Mouse (Mus musculus): ENCODE data around the gene Vsir. TPM values are rescaled to one million over a fixed set of nuclear protein-coding genes. Genes with fewer than 3 reads are reported as not detected.

The Vsir gene
- polyA plus RNA-seq, 1 experiment from 2014 or later: 0.96 TPM

- Histone ChIP-seq H3K4me1 (replicated peaks; ENCODE audit: control insufficient read depth, insufficient read depth, low read length) (no peaks in the 10 kb centered on the region), H3K36me3 (ENCODE audit: control insufficient read depth, insufficient read depth, low read length) (no peaks in the 10 kb centered on the region), H3K27ac (ENCODE audit: low read depth, low read length) (no peak overlapping the region), H3K4me2 (ENCODE audit: low read depth, low read length, severe bottlenecking) (no peak overlapping the region), H3K27me3 (ENCODE audit: control insufficient read depth, insufficient read depth, low read length) (no peaks in the 10 kb centered on the region), H3K4me3 (ENCODE audit: low read depth, low read length) (no peak overlapping the region), H3K9me3 (ENCODE audit: control insufficient read depth, low read length) (no peaks in the 10 kb centered on the region), H3K9ac (ENCODE audit: low read length) (no peak overlapping the region)
- DNase-seq (ENCODE audit: low spot score) (no peak), ATAC-seq (replicated peaks; ENCODE audit: low FRiP score) (no peak)
- WGBS: 88% methylated on average over 2 of the region's 2 CpGs
Observed at GRCm38 (mm10) chr10:60388332-60388731, 41.7 kb downstream of the Vsir start.

GRCm38 (mm10) chr10:60389447-60389865 lies 42.8 kb downstream of the Vsir start:
- no peak for DNase-seq (ENCODE audit: low spot score)
- H3K4me1 ChIP-seq (replicated peaks; ENCODE audit: control insufficient read depth, insufficient read depth, low read length): no peaks in the 10 kb centered on the region
- H3K27me3 ChIP-seq (ENCODE audit: control insufficient read depth, insufficient read depth, low read length): no peaks in the 10 kb centered on the region
- no peaks in the 10 kb centered on the region for H3K36me3 ChIP-seq (ENCODE audit: control insufficient read depth, insufficient read depth, low read length)
- no peak overlapping the region for H3K4me3 ChIP-seq (ENCODE audit: low read depth, low read length)
- no peak for ATAC-seq (replicated peaks; ENCODE audit: low FRiP score)
- no peaks in the 10 kb centered on the region for H3K9me3 ChIP-seq (ENCODE audit: control insufficient read depth, low read length)
- H3K4me2 ChIP-seq (ENCODE audit: low read depth, low read length, severe bottlenecking): no peak overlapping the region
- H3K27ac ChIP-seq (ENCODE audit: low read depth, low read length): no peak overlapping the region
- H3K9ac ChIP-seq (ENCODE audit: low read length): no peak overlapping the region
- WGBS: 69% methylated on average over 9 of the region's 9 CpGs

GRCm38 (mm10) chr10:60390177-60390903 lies 43.7 kb downstream of the Vsir start:
- DNase-seq (ENCODE audit: low spot score) (no peak), ATAC-seq (replicated peaks; ENCODE audit: low FRiP score) (no peak)
- Histone ChIP-seq H3K9me3 (ENCODE audit: control insufficient read depth, low read length) (no peaks in the 10 kb centered on the region), H3K4me3 (ENCODE audit: low read depth, low read length) (no peak overlapping the region), H3K27me3 (ENCODE audit: control insufficient read depth, insufficient read depth, low read length) (no peaks in the 10 kb centered on the region), H3K4me1 (replicated peaks; ENCODE audit: control insufficient read depth, insufficient read depth, low read length) (no peaks in the 10 kb centered on the region), H3K36me3 (ENCODE audit: control insufficient read depth, insufficient read depth, low read length) (no peaks in the 10 kb centered on the region), H3K27ac (ENCODE audit: low read depth, low read length) (no peak overlapping the region), H3K4me2 (ENCODE audit: low read depth, low read length, severe bottlenecking) (no peak overlapping the region), H3K9ac (ENCODE audit: low read length) (no peak overlapping the region)
- WGBS: 36% methylated on average over 6 of the region's 6 CpGs

- no peaks in the 10 kb centered on the region for H3K9me3 ChIP-seq (ENCODE audit: control insufficient read depth, low read length)
- H3K4me2 ChIP-seq (ENCODE audit: low read depth, low read length, severe bottlenecking): no peak overlapping the region
- H3K4me1 ChIP-seq (replicated peaks; ENCODE audit: control insufficient read depth, insufficient read depth, low read length): no peaks in the 10 kb centered on the region
- H3K4me3 ChIP-seq (ENCODE audit: low read depth, low read length): no peak overlapping the region
- no peak overlapping the region for H3K9ac ChIP-seq (ENCODE audit: low read length)
- no peaks in the 10 kb centered on the region for H3K36me3 ChIP-seq (ENCODE audit: control insufficient read depth, insufficient read depth, low read length)
- WGBS: 67% methylated on average over 5 of the region's 5 CpGs
- H3K27me3 ChIP-seq (ENCODE audit: control insufficient read depth, insufficient read depth, low read length): no peaks in the 10 kb centered on the region
- no peak overlapping the region for H3K27ac ChIP-seq (ENCODE audit: low read depth, low read length)
- ATAC-seq (replicated peaks; ENCODE audit: low FRiP score): no peak
- no peak for DNase-seq (ENCODE audit: low spot score)
Observed at GRCm38 (mm10) chr10:60390904-60391420, 44.3 kb downstream of the Vsir start.

GRCm38 (mm10) chr10:60391661-60392060 lies 45.0 kb downstream of the Vsir start:
- Histone ChIP-seq H3K4me3 (ENCODE audit: low read depth, low read length) (no peak overlapping the region), H3K4me1 (replicated peaks; ENCODE audit: control insufficient read depth, insufficient read depth, low read length) (no peaks in the 10 kb centered on the region), H3K9ac (ENCODE audit: low read length) (no peak overlapping the region), H3K36me3 (ENCODE audit: control insufficient read depth, insufficient read depth, low read length) (no peaks in the 10 kb centered on the region), H3K9me3 (ENCODE audit: control insufficient read depth, low read length) (no peaks in the 10 kb centered on the region), H3K4me2 (ENCODE audit: low read depth, low read length, severe bottlenecking) (no peak overlapping the region), H3K27ac (ENCODE audit: low read depth, low read length) (no peak overlapping the region), H3K27me3 (ENCODE audit: control insufficient read depth, insufficient read depth, low read length) (no peaks in the 10 kb centered on the region)
- WGBS: 91% methylated on average over 9 of the region's 9 CpGs
- DNase-seq (ENCODE audit: low spot score) (no peak), ATAC-seq (replicated peaks; ENCODE audit: low FRiP score) (no peak)

GRCm38 (mm10) chr10:60394936-60395335 lies 48.3 kb downstream of the Vsir start:
- Histone ChIP-seq H3K9me3 (ENCODE audit: control insufficient read depth, low read length) (no peaks in the 10 kb centered on the region), H3K27me3 (ENCODE audit: control insufficient read depth, insufficient read depth, low read length) (no peaks in the 10 kb centered on the region), H3K9ac (ENCODE audit: low read length) (no peak overlapping the region), H3K4me3 (ENCODE audit: low read depth, low read length) (no peak overlapping the region), H3K4me1 (replicated peaks; ENCODE audit: control insufficient read depth, insufficient read depth, low read length) (no peaks in the 10 kb centered on the region), H3K4me2 (ENCODE audit: low read depth, low read length, severe bottlenecking) (no peak overlapping the region), H3K36me3 (ENCODE audit: control insufficient read depth, insufficient read depth, low read length) (no peaks in the 10 kb centered on the region), H3K27ac (ENCODE audit: low read depth, low read length) (no peak overlapping the region)
- WGBS: 88% methylated on average over 7 of the region's 7 CpGs
- ATAC-seq (replicated peaks; ENCODE audit: low FRiP score): no peak
- no peak for DNase-seq (ENCODE audit: low spot score)

- DNase-seq (ENCODE audit: low spot score): no peak
- Histone ChIP-seq H3K4me3 (ENCODE audit: low read depth, low read length) (no peak overlapping the region), H3K4me1 (replicated peaks; ENCODE audit: control insufficient read depth, insufficient read depth, low read length) (no peaks in the 10 kb centered on the region), H3K9me3 (ENCODE audit: control insufficient read depth, low read length) (no peaks in the 10 kb centered on the region), H3K36me3 (ENCODE audit: control insufficient read depth, insufficient read depth, low read length) (no peaks in the 10 kb centered on the region), H3K27me3 (ENCODE audit: control insufficient read depth, insufficient read depth, low read length) (no peaks in the 10 kb centered on the region), H3K9ac (ENCODE audit: low read length) (no peak overlapping the region), H3K4me2 (ENCODE audit: low read depth, low read length, severe bottlenecking) (no peak overlapping the region), H3K27ac (ENCODE audit: low read depth, low read length) (no peak overlapping the region)
- WGBS: 73% methylated on average over 5 of the region's 5 CpGs
- no peak for ATAC-seq (replicated peaks; ENCODE audit: low FRiP score)
Observed at GRCm38 (mm10) chr10:60395605-60396004, 49.0 kb downstream of the Vsir start.

- 91% methylated on average over 10 of the region's 10 CpGs for WGBS
- H3K4me2 ChIP-seq (ENCODE audit: low read depth, low read length, severe bottlenecking): no peak overlapping the region
- H3K4me1 ChIP-seq (replicated peaks; ENCODE audit: control insufficient read depth, insufficient read depth, low read length): no peaks in the 10 kb centered on the region
- H3K27me3 ChIP-seq (ENCODE audit: control insufficient read depth, insufficient read depth, low read length): no peaks in the 10 kb centered on the region
- no peak overlapping the region for H3K4me3 ChIP-seq (ENCODE audit: low read depth, low read length)
- DNase-seq (ENCODE audit: low spot score) (no peak), ATAC-seq (replicated peaks; ENCODE audit: low FRiP score) (no peak)
- no peaks in the 10 kb centered on the region for H3K36me3 ChIP-seq (ENCODE audit: control insufficient read depth, insufficient read depth, low read length)
- no peaks in the 10 kb centered on the region for H3K9me3 ChIP-seq (ENCODE audit: control insufficient read depth, low read length)
- no peak overlapping the region for H3K27ac ChIP-seq (ENCODE audit: low read depth, low read length)
- H3K9ac ChIP-seq (ENCODE audit: low read length): no peak overlapping the region
Observed at GRCm38 (mm10) chr10:60398051-60398814, 51.6 kb downstream of the Vsir start.
